Mouse (Mus musculus) midbrain, postnatal 0 days (tissue): Measurements from ENCODE around the gene Faiml. TPM values are rescaled to one million over a fixed set of nuclear protein-coding genes. Genes with fewer than 3 reads are reported as not detected.

Source experiments
- ATAC-seq: fragments of 200-750 bp; cut with Nextera tagmentation; 2 replicates; pipeline ENCODE4 v1.8.0; 2017; ENCODE audit warnings: moderate number of reproducible peaks, mild to moderate bottlenecking, moderate TSS enrichment, moderate library complexity; ENCODE audit not compliant: low FRiP score
- DNase-seq: peaks from one replicate; pipeline ENCODE4 v3.0.0-alpha.2; 2015; ENCODE audit warnings: low spot score
- H3K27ac ChIP-seq: fragments of 300-500 bp; sonication (generic); 2 replicates; pipeline ENCODE4 v1.5.1; 2014; ENCODE audit warnings: low read depth, mild to moderate bottlenecking, low read length, mixed read lengths
- H3K27me3 ChIP-seq: fragments of 300-500 bp; sonication (generic); 2 replicates; pipeline ENCODE4 v1.6.1; 2014; ENCODE audit warnings: low read length, control low read depth, mixed read lengths; ENCODE audit not compliant: insufficient read depth
- H3K36me3 ChIP-seq: fragments of 300-500 bp; sonication (generic); 2 replicates; pipeline ENCODE4 v1.6.1; 2014; ENCODE audit warnings: low read length, control low read depth, mixed read lengths; ENCODE audit not compliant: insufficient read depth
- H3K4me1 ChIP-seq: fragments of 300-500 bp; sonication (generic); 2 replicates; pipeline ENCODE4 v1.6.1; 2014; ENCODE audit warnings: mild to moderate bottlenecking, control low read depth, antibody characterized with exemption, low read length, mixed read lengths; ENCODE audit not compliant: insufficient read depth
- H3K4me2 ChIP-seq: fragments of 300-500 bp; sonication (generic); 2 replicates; pipeline ENCODE4 v1.6.1; 2014; ENCODE audit warnings: low read depth, mild to moderate bottlenecking, low read length, mixed read lengths; ENCODE audit not compliant: poor library complexity, severe bottlenecking
- H3K4me3 ChIP-seq: fragments of 300-500 bp; sonication (generic); 2 replicates; pipeline ENCODE4 v1.5.1; 2014; ENCODE audit warnings: low read depth, mild to moderate bottlenecking, low read length, moderate library complexity
- H3K9ac ChIP-seq: fragments of 300-500 bp; sonication (generic); replicated peaks from 2 replicates; pipeline ENCODE4 v1.6.1; 2014; ENCODE audit warnings: mild to moderate bottlenecking, low read length, moderate library complexity, mixed read lengths; ENCODE audit not compliant: poor library complexity, severe bottlenecking
- H3K9me3 ChIP-seq: fragments of 300-500 bp; sonication (generic); 2 replicates; pipeline ENCODE4 v1.6.1; 2016; ENCODE audit warnings: low read length, control low read depth
- CTCF ChIP-seq: IDR thresholded peaks from 2 replicates; pipeline ENCODE4 v1.5.1; 2016; ENCODE audit warnings: antibody characterized with exemption, mild to moderate bottlenecking
- WGBS: fragments of 180-500 bp; shearing (Covaris S2); extraction: QIAGEN DNeasy Blood & Tissue Kit; methylation state at CpG from one replicate; pipeline ENCODE4 v1.1.7; 2014; 5-methylcytosine and 5-hydroxymethylcytosine counted together
- polyA plus RNA-seq: library from polyadenylated mRNA; unstranded; fragments of >200 nt; fragmentation: Nextera tagmentation; extraction: Ambion mirVana; gene quantifications from 2 replicates; pipeline ENCODE4 v1.2.1, GENCODE M21; 2015
- total RNA-seq: library from RNA; depleted of rRNA; stranded (reverse); fragments of >200 nt; gene quantifications from 2 replicates; pipeline ENCODE4 v1.2.3, GENCODE M21; 2014

The Faiml gene
- total and polyA plus RNA-seq, 2 experiments from 2014 or later: not detected

- 95% methylated on average over 1 of the region's 1 CpGs for WGBS
- ATAC-seq (no peak), DNase-seq (no peak)
- H3K4me3 ChIP-seq: no peak overlapping the region
- H3K4me2 ChIP-seq: no peak overlapping the region
- no peaks in the 10 kb centered on the region for H3K9me3 ChIP-seq
- H3K9ac ChIP-seq: no peak overlapping the region
- H3K27me3 ChIP-seq: no peaks in the 10 kb centered on the region
- H3K36me3 ChIP-seq: no peaks in the 10 kb centered on the region
- no peak overlapping the region for H3K27ac ChIP-seq
- TF ChIP-seq CTCF: no peak
- no peaks in the 10 kb centered on the region for H3K4me1 ChIP-seq
Observed at GRCm38 (mm10) chr9:99239256-99239655, 2.2 kb upstream of the Faiml start.

- DNase-seq (no peak), ATAC-seq (no peak)
- WGBS: 63% methylated on average over 10 of the region's 10 CpGs
- no peaks in the 10 kb centered on the region for H3K4me1 ChIP-seq
- H3K9ac ChIP-seq: no peak overlapping the region
- H3K36me3 ChIP-seq: no peaks in the 10 kb centered on the region
- no peak overlapping the region for H3K4me2 ChIP-seq
- H3K9me3 ChIP-seq: no peaks in the 10 kb centered on the region
- H3K27me3 ChIP-seq: no peaks in the 10 kb centered on the region
- H3K27ac ChIP-seq: no peak overlapping the region
- TF ChIP-seq CTCF: no peak
- H3K4me3 ChIP-seq: no peak overlapping the region
Observed at GRCm38 (mm10) chr9:99238276-99238675, 1.2 kb upstream of the Faiml start.

GRCm38 (mm10) chr9:99229450-99229849 is 7.6 kb downstream of the Faiml start:
- ATAC-seq (no peak), DNase-seq (no peak)
- Histone ChIP-seq H3K27ac (no peak overlapping the region), H3K4me3 (no peak overlapping the region), H3K4me1 (no peaks in the 10 kb centered on the region), H3K36me3 (no peaks in the 10 kb centered on the region), H3K4me2 (no peak overlapping the region), H3K9me3 (no peaks in the 10 kb centered on the region), H3K27me3 (no peaks in the 10 kb centered on the region), H3K9ac (no peak overlapping the region)
- WGBS: 87% methylated on average over 14 of the region's 14 CpGs
- TF ChIP-seq CTCF: no peak

- no peak for TF ChIP-seq CTCF
- no peak for DNase-seq
- no peak overlapping the region for H3K9ac ChIP-seq
- H3K4me1 ChIP-seq: no peaks in the 10 kb centered on the region
- no peak overlapping the region for H3K27ac ChIP-seq
- no peaks in the 10 kb centered on the region for H3K9me3 ChIP-seq
- no peaks in the 10 kb centered on the region for H3K27me3 ChIP-seq
- H3K4me3 ChIP-seq: no peak overlapping the region
- ATAC-seq: no peak
- H3K36me3 ChIP-seq: no peaks in the 10 kb centered on the region
- 30% methylated on average over 3 of the region's 3 CpGs for WGBS
- H3K4me2 ChIP-seq: no peak overlapping the region
Observed at GRCm38 (mm10) chr9:99224583-99224982, 12.5 kb downstream of the Faiml start.

GRCm38 (mm10) chr9:99221636-99222035 is 15.4 kb downstream of the Faiml start:
- Histone ChIP-seq H3K4me2 (no peak overlapping the region), H3K36me3 (no peaks in the 10 kb centered on the region), H3K9ac (no peak overlapping the region), H3K27ac (no peak overlapping the region), H3K9me3 (no peaks in the 10 kb centered on the region), H3K27me3 (no peaks in the 10 kb centered on the region), H3K4me3 (no peak overlapping the region), H3K4me1 (no peaks in the 10 kb centered on the region)
- no peak for DNase-seq
- WGBS: 89% methylated on average over 4 of the region's 4 CpGs
- no peak for ATAC-seq
- no peak for TF ChIP-seq CTCF

- Histone ChIP-seq H3K4me2 (no peak overlapping the region), H3K4me1 (no peaks in the 10 kb centered on the region), H3K27me3 (no peaks in the 10 kb centered on the region), H3K4me3 (no peak overlapping the region), H3K9me3 (no peaks in the 10 kb centered on the region), H3K36me3 (no peaks in the 10 kb centered on the region), H3K9ac (no peak overlapping the region), H3K27ac (no peak overlapping the region)
- 24% methylated on average over 6 of the region's 6 CpGs for WGBS
- no peak for TF ChIP-seq CTCF
- DNase-seq (peak; percentile 13), ATAC-seq (no peak)
Observed at GRCm38 (mm10) chr9:99217999-99218719, 18.9 kb downstream of the Faiml start.
